Mouse (Mus musculus) spleen, adult 2 months (tissue): ENCODE results near the gene Smoc1. TPM values are rescaled to one million over a fixed set of nuclear protein-coding genes. Genes with fewer than 3 reads are reported as not detected.

Source experiments
- DNase-seq, 2 experiments: peaks; one replicate each; pipeline versions ENCODE4 v3.0.0 to v3.0.0-alpha.2; 2012 to 2021; ENCODE audit warnings: low spot score in 2 of 2, low read depth in 1 of 2
- H3K27ac ChIP-seq: fragments of 200-500 bp; 2 replicates; pipeline ENCODE4 v1.5.1; 2012; ENCODE audit warnings: low read length, inconsistent platforms; ENCODE audit not compliant: insufficient read depth
- H3K27me3 ChIP-seq: fragments of 200-500 bp; 2 replicates; pipeline ENCODE4 v1.6.1; 2012; ENCODE audit warnings: mild to moderate bottlenecking, moderate library complexity, low read length, inconsistent platforms; ENCODE audit not compliant: control insufficient read depth, insufficient read depth
- H3K36me3 ChIP-seq: fragments of 200-500 bp; 2 replicates; pipeline ENCODE4 v1.6.1; 2012; ENCODE audit warnings: mild to moderate bottlenecking, low read length, inconsistent platforms; ENCODE audit not compliant: control insufficient read depth, insufficient read depth
- H3K4me1 ChIP-seq: fragments of 200-500 bp; 2 replicates; pipeline ENCODE4 v1.6.1; 2011; ENCODE audit warnings: inconsistent platforms; ENCODE audit not compliant: control insufficient read depth, insufficient read depth, insufficient read length
- H3K4me3 ChIP-seq: fragments of 200-500 bp; 2 replicates; pipeline ENCODE4 v1.5.1; 2011; ENCODE audit warnings: mild to moderate bottlenecking, inconsistent platforms; ENCODE audit not compliant: insufficient read depth, insufficient read length; ENCODE audit errors: extremely low read depth
- CTCF ChIP-seq: fragments of 200-500 bp; IDR thresholded peaks from 2 replicates; pipeline ENCODE4 v1.5.1; 2011; ENCODE audit warnings: mild to moderate bottlenecking, inconsistent platforms; ENCODE audit not compliant: insufficient read depth, insufficient read length, insufficient replicate concordance; ENCODE audit errors: extremely low read depth
- POLR2A ChIP-seq: fragments of 200-500 bp; IDR thresholded peaks from 2 replicates; pipeline ENCODE4 v1.6.1; 2011; ENCODE audit warnings: low read depth, low read length, inconsistent platforms
- WGBS: fragments of 180-500 bp; shearing (Covaris S2); methylation state at CpG from one replicate; pipeline ENCODE4 v1.1.7; 2018; 5-methylcytosine and 5-hydroxymethylcytosine counted together
- polyA plus RNA-seq: library from polyadenylated mRNA; depleted of rRNA; stranded (reverse); fragments of >200 nt; gene quantifications from 2 replicates; pipeline ENCODE4 v1.2.3, GENCODE M21; 2012

The Smoc1 gene
- polyA plus RNA-seq, 1 experiment = 0.51 TPM

DNA sequence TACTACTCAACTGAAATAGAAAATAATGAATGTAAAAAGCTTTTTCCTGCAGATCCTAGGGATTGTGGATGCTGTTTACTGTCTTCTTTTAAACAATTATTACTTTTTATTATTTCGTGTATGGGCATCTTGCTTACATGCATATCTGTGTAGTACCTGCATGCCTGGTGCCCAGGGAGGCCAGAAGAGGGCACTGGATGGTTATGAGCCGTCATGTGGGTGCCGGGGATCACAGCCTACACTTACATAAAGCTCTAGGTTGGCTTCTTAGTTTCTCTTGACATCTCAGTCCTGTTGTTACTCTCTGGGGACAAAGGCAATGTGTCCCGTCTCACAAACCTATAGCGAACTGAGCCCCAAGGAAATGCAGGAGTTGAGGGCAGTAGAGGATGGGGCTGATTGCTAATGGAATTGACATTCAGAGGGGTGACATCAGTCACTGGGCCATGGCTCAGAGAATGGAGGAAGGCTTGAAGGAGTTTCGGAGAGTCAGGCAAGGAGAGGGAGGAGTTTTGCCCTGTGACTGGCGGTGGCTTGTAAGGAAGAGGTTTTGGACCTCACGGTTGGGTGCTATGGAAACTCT lies 34.0 kb upstream of the Smoc1 start:
- WGBS = 51% methylated on average over 8 of the region's 8 CpGs
- Histone ChIP-seq H3K36me3 (no peaks in the 10 kb centered on the region), H3K27me3 (no peaks in the 10 kb centered on the region), H3K4me3 (no peak overlapping the region), H3K27ac (no peak overlapping the region), H3K4me1 (peaks cover 13% of the 10 kb centered on the region; the same call in 1 of the 2 replicates)
- TF ChIP-seq CTCF = 0 out of 2 replicates have a peak, but pooled peaks have one; percentile 3
- no peak for TF ChIP-seq POLR2A
- no peak for DNase-seq

DNA sequence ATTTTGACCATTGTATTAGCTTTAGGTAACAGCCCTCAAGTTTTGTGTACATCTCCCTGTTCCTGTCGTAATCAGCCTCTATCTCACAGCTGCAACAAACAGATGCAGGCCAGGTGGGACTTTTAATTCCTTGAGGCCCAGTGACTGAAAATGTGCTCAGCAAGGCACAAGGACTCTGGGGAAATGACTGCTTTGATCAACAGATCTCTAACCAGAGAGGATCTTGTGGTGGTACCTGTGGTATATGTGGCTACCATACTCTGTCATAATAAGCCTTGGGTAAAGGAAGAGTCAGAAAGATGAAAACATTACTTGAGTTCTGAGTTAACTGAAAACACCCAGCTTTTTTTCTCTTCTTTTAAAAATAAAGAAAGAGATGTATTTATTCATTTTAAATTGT lies 32.8 kb upstream of the Smoc1 start:
- TF ChIP-seq POLR2A = no peak
- no peak for TF ChIP-seq CTCF
- H3K4me1 ChIP-seq = peaks cover 18% of the 10 kb centered on the region
- no peak for DNase-seq
- 24% methylated on average over 1 of the region's 1 CpGs for WGBS
- no peak overlapping the region for H3K4me3 ChIP-seq
- H3K27me3 ChIP-seq = no peaks in the 10 kb centered on the region
- H3K27ac ChIP-seq = no peak overlapping the region
- no peaks in the 10 kb centered on the region for H3K36me3 ChIP-seq

DNA sequence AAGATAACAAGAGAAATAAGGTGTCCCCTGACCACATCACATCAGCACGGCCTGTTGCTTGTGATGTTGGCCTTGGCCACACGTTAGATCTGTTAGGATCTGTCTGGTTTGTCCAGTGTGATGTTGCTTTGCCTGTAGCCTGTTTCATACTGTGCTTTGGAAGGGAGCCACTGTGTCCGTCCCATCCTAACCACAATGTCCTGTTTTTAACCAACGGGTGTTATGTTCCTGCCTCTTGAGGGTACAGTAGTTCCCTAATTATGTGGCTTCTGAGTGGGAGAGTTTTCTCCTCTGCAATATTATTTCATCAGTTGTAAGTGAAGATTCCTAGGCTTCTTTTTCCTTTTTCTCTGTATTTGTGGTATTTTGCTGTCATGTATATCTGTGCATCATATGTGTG lies 31.3 kb upstream of the Smoc1 start:
- DNase-seq = no peak
- Histone ChIP-seq H3K4me1 (peaks cover 21% of the 10 kb centered on the region), H3K27ac (no peak overlapping the region), H3K36me3 (no peaks in the 10 kb centered on the region), H3K4me3 (no peak overlapping the region), H3K27me3 (no peaks in the 10 kb centered on the region)
- TF ChIP-seq POLR2A (no peak), CTCF (no peak)
- 18% methylated on average over 4 of the region's 4 CpGs for WGBS

DNA sequence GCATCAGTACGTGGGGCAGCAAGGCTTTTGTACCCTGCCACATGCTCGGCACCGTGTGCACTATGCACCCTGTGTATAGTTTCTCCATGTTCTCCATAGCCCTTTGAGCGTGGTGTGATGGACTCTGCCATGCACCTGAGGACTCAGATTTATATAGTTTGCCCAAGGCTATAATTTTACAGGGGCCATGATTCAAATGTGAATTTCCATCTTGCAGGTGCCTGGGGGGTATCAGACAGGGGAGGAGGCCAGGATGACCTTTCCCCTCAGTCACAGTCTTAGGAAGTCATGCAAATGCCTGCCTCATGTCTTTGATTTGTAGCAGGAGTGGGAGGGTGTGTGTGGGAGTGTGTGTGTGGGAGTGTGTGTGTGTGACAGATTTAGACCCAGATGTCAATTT lies 29.0 kb upstream of the Smoc1 start:
- Histone ChIP-seq H3K36me3 (no peaks in the 10 kb centered on the region), H3K27ac (no peak overlapping the region), H3K27me3 (no peaks in the 10 kb centered on the region), H3K4me3 (no peak overlapping the region), H3K4me1 (peaks cover 13% of the 10 kb centered on the region)
- no peak for DNase-seq
- 92% methylated on average over 4 of the region's 4 CpGs for WGBS
- no peak for TF ChIP-seq POLR2A
- no peak for TF ChIP-seq CTCF

DNA sequence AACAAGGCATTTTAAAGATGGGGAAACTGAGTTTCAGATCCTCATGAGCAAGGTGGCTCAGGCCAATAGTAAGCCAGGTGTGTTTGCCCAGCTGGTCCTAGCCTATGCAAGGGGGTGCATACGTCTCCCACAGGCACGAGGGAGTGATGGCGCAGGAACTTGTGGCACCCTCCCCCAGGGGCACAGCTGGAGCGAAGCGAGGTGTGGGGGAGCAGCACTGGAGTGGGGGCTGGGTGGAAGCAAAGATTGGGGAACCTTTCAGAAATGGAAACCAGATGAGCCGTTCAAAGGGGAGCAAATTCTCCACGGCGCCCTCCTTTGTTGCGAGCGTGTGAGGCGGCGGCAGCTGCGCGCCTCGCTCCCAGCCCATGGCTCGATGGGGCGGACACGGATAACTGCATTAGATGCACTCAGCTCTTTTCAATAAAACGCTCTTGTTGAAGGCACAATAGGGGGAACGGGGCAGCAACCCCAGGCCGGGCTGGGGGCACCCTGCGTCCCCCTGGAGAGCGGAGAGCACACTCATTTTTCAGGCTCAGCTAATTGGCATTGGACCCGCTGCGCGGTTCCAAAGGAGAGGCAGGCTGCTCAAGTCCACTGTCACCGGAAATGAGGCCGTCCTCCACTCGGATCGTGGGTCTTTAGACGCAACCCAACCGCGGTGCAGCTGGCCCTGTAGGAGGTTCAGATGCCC lies 27.9 kb upstream of the Smoc1 start:
- Histone ChIP-seq H3K27ac (no peak overlapping the region), H3K4me1 (peaks cover 8% of the 10 kb centered on the region), H3K27me3 (no peaks in the 10 kb centered on the region), H3K36me3 (no peaks in the 10 kb centered on the region), H3K4me3 (peak overlapping the region; percentile 21; the same call in 1 of the 2 replicates)
- TF ChIP-seq CTCF (no peak), POLR2A (no peak)
- peak; percentile 11 to 26 for DNase-seq
- 26% methylated on average over 33 of the region's 33 CpGs for WGBS

DNA sequence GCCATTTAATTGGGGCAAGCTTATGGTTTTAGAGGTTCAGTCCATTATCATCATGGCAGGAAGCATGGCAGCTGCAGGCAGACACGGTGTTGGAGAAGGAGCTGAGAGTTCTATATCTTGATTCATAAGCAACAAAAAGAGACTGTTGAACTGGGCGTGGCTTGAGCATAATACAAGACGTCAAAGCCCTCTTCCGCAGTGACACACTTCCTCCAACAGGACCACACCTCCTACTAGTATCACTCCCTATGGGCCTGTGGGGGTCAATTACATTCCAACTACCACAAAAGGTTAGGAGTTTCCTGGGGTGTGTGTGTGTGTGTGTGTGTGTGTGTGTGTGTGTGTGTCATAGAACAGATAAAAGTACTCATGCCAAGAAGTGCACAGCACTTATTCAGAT lies 25.7 kb upstream of the Smoc1 start:
- Histone ChIP-seq H3K4me1 (peaks cover 8% of the 10 kb centered on the region), H3K36me3 (no peaks in the 10 kb centered on the region), H3K4me3 (no peak overlapping the region), H3K27ac (no peak overlapping the region), H3K27me3 (no peaks in the 10 kb centered on the region)
- WGBS = 62% methylated on average over 4 of the region's 4 CpGs
- DNase-seq = no peak
- TF ChIP-seq POLR2A (no peak), CTCF (no peak)
